Mouse (Mus musculus): ENCODE measurements around the gene Dalrd3. TPM values are rescaled to one million over a fixed set of nuclear protein-coding genes. Genes with fewer than 3 reads are reported as not detected.

Dalrd3 gene
- polyA plus RNA-seq, 1 experiment from 2014 or later = 240 TPM

- 87% methylated on average over 37 of the region's 37 CpGs for WGBS
- Histone ChIP-seq H3K4me2 (replicated peaks) (peak overlapping the region; percentile 79), H3K4me1 (peaks cover 63% of the 10 kb centered on the region), H3K9ac (0 out of 2 replicates have a peak overlapping the region, but pooled peaks have one; percentile 26), H3K27me3 (replicated peaks) (no peaks in the 10 kb centered on the region), H3K4me3 (peak overlapping the region; percentile 11; the same call in 1 of the 2 replicates), H3K27ac (no peak overlapping the region), H3K36me3 (peaks cover 53% of the 10 kb centered on the region), H3K9me3 (no peaks in the 10 kb centered on the region)
- ATAC-seq (ENCODE audit: low FRiP score, low read depth) = no peak
Measured at GRCm38 (mm10) chr9:108575321-108576297, 5.9 kb downstream of the Dalrd3 start.

GRCm38 (mm10) chr9:108577025-108577424 is 7.3 kb downstream of the Dalrd3 start:
- no peak for ATAC-seq (ENCODE audit: low FRiP score, low read depth)
- no peaks in the 10 kb centered on the region for H3K27me3 ChIP-seq (replicated peaks)
- WGBS = 61% methylated on average over 6 of the region's 6 CpGs
- H3K4me3 ChIP-seq = peak overlapping the region; percentile 60
- peak overlapping the region; percentile 94 for H3K9ac ChIP-seq
- H3K9me3 ChIP-seq = no peaks in the 10 kb centered on the region
- peak overlapping the region; percentile 79 for H3K4me2 ChIP-seq (replicated peaks)
- H3K36me3 ChIP-seq = peaks cover 42% of the 10 kb centered on the region
- peaks cover 59% of the 10 kb centered on the region for H3K4me1 ChIP-seq
- H3K27ac ChIP-seq = no peak overlapping the region

- H3K4me3 ChIP-seq = peak overlapping the region; percentile 60
- H3K27ac ChIP-seq = peak overlapping the region; percentile 89
- peak overlapping the region; percentile 94 for H3K9ac ChIP-seq
- H3K36me3 ChIP-seq = peaks cover 32% of the 10 kb centered on the region
- under 1% methylated on average over 24 of the region's 24 CpGs for WGBS
- H3K4me2 ChIP-seq (replicated peaks) = peak overlapping the region; percentile 79
- H3K9me3 ChIP-seq = no peaks in the 10 kb centered on the region
- ATAC-seq (ENCODE audit: low FRiP score, low read depth) = peak; percentile 67
- peaks cover 59% of the 10 kb centered on the region for H3K4me1 ChIP-seq
- no peaks in the 10 kb centered on the region; the same call in 1 of the 2 replicates for H3K27me3 ChIP-seq (replicated peaks)
Measured at GRCm38 (mm10) chr9:108577934-108578544, 8.4 kb downstream of the Dalrd3 start.

GRCm38 (mm10) chr9:108578545-108579343 is 9.1 kb downstream of the Dalrd3 start, which contains the start of gene Wdr6:
TSS of gene Wdr6 (minus strand) at chr9:108578739.
- WGBS = 3% methylated on average over 51 of the region's 51 CpGs
- ATAC-seq (ENCODE audit: low FRiP score, low read depth) = peak; percentile 97
- Histone ChIP-seq H3K27ac (peak within 1 kb of the TSS; percentile 91), H3K9ac (peak within 1 kb of the TSS; percentile 94), H3K27me3 (replicated peaks) (no peaks in the 10 kb centered on the region; the same call in 1 of the 2 replicates), H3K4me3 (peak within 1 kb of the TSS; percentile 60), H3K4me1 (peaks cover 55% of the 10 kb centered on the region), H3K36me3 (peaks cover 25% of the 10 kb centered on the region), H3K4me2 (replicated peaks) (peak within 1 kb of the TSS; percentile 79), H3K9me3 (no peaks in the 10 kb centered on the region)

- no peak; the same call in 1 of the 2 replicates for ATAC-seq (ENCODE audit: low FRiP score, low read depth)
- 72% methylated on average over 5 of the region's 5 CpGs for WGBS
- Histone ChIP-seq H3K4me2 (replicated peaks) (peak overlapping the region; percentile 79), H3K9ac (peak overlapping the region; percentile 59), H3K9me3 (no peaks in the 10 kb centered on the region), H3K36me3 (peaks cover 19% of the 10 kb centered on the region), H3K27me3 (replicated peaks) (no peaks in the 10 kb centered on the region; the same call in 1 of the 2 replicates), H3K4me3 (peak overlapping the region; percentile 60), H3K4me1 (peaks cover 49% of the 10 kb centered on the region), H3K27ac (peak overlapping the region; percentile 91)
Measured at GRCm38 (mm10) chr9:108579344-108579690, 9.6 kb downstream of the Dalrd3 start.

- Histone ChIP-seq H3K36me3 (no peaks in the 10 kb centered on the region), H3K9ac (peak overlapping the region; percentile 36), H3K27me3 (replicated peaks) (no peaks in the 10 kb centered on the region; the same call in 1 of the 2 replicates), H3K4me1 (peaks cover 35% of the 10 kb centered on the region), H3K4me2 (replicated peaks) (peak overlapping the region; percentile 62), H3K27ac (peak overlapping the region; percentile 94), H3K4me3 (peak overlapping the region; percentile 9), H3K9me3 (no peaks in the 10 kb centered on the region)
- peak; percentile 99 for ATAC-seq (ENCODE audit: low FRiP score, low read depth)
- 1% methylated on average over 14 of the region's 14 CpGs for WGBS
Measured at GRCm38 (mm10) chr9:108587571-108588180, 18.0 kb downstream of the Dalrd3 start.

GRCm38 (mm10) chr9:108589229-108589628 is 19.5 kb downstream of the Dalrd3 start:
- Histone ChIP-seq H3K9ac (no peak overlapping the region), H3K4me1 (peaks cover 35% of the 10 kb centered on the region)

GRCm38 (mm10) chr9:108591462-108591861 is 21.8 kb downstream of the Dalrd3 start:
- Histone ChIP-seq H3K27me3 (replicated peaks) (no peaks in the 10 kb centered on the region), H3K9ac (no peak overlapping the region), H3K9me3 (no peaks in the 10 kb centered on the region), H3K27ac (no peak overlapping the region), H3K4me3 (no peak overlapping the region), H3K4me2 (replicated peaks) (no peak overlapping the region), H3K4me1 (peaks cover 33% of the 10 kb centered on the region), H3K36me3 (no peaks in the 10 kb centered on the region)
- no peak for ATAC-seq (ENCODE audit: low FRiP score, low read depth)
- 90% methylated on average over 4 of the region's 4 CpGs for WGBS

More at GRCm38 (mm10) chr9:108589229-108589628, 19.5 kb downstream of the Dalrd3 start:
- no peaks in the 10 kb centered on the region for H3K9me3 ChIP-seq
- 78% methylated on average over 5 of the region's 5 CpGs for WGBS
- no peaks in the 10 kb centered on the region for H3K27me3 ChIP-seq (replicated peaks)
- H3K4me3 ChIP-seq = no peak overlapping the region
- peak overlapping the region; percentile 94; the same call in 1 of the 2 replicates for H3K27ac ChIP-seq
- no peaks in the 10 kb centered on the region for H3K36me3 ChIP-seq
- H3K4me2 ChIP-seq (replicated peaks) = no peak overlapping the region
- ATAC-seq (ENCODE audit: low FRiP score, low read depth) = no peak

- no peaks in the 10 kb centered on the region for H3K36me3 ChIP-seq
- no peak for ATAC-seq (ENCODE audit: low FRiP score, low read depth)
- H3K4me3 ChIP-seq = no peak overlapping the region
- WGBS = 84% methylated on average over 3 of the region's 3 CpGs
- H3K27me3 ChIP-seq (replicated peaks) = no peaks in the 10 kb centered on the region
- H3K4me1 ChIP-seq = peaks cover 20% of the 10 kb centered on the region
- no peak overlapping the region for H3K4me2 ChIP-seq (replicated peaks)
- no peak overlapping the region for H3K27ac ChIP-seq
- H3K9ac ChIP-seq = no peak overlapping the region
- no peaks in the 10 kb centered on the region for H3K9me3 ChIP-seq
Measured at GRCm38 (mm10) chr9:108594354-108594753, 24.7 kb downstream of the Dalrd3 start.

- 2% methylated on average over 69 of the region's 69 CpGs for WGBS
- peak within 1 kb of the TSS; percentile 89 for H3K4me2 ChIP-seq (replicated peaks)
- peaks cover 7% of the 10 kb centered on the region; the same call in 1 of the 2 replicates for H3K36me3 ChIP-seq
- H3K27me3 ChIP-seq (replicated peaks) = no peaks in the 10 kb centered on the region
- peak within 1 kb of the TSS; percentile 29 for H3K27ac ChIP-seq
- no peaks in the 10 kb centered on the region for H3K9me3 ChIP-seq
- peak within 1 kb of the TSS; percentile 72 for H3K9ac ChIP-seq
- H3K4me3 ChIP-seq = peak within 1 kb of the TSS; percentile 63
- H3K4me1 ChIP-seq = 0 out of 2 replicates have a peak, but pooled peaks cover 14% of the 10 kb centered on the region
- peak; percentile 88 for ATAC-seq (ENCODE audit: low FRiP score, low read depth)
Measured at GRCm38 (mm10) chr9:108596998-108597764, 27.5 kb downstream of the Dalrd3 start, which contains the start of gene P4htm. TSS of gene P4htm (minus strand) at chr9:108597667.

Data from neural tube, embryonic 12.5 days (tissue).